8 mouse cellular contexts compared by ENCODE assay signal in genomic region chr14:78848477-78848876, GRCm38 (mm10). TPM values are rescaled to one million over a fixed set of nuclear protein-coding genes. Genes with fewer than 3 reads are reported as not detected.
DNase-seq lines count a peak whose midpoint lies in the region; ATAC-seq and TF ChIP-seq lines count a peak whose summit lies in the region.

No protein-coding gene starts in this region.

- TF ChIP-seq CTCF in cerebellum, adult 2 months (IDR thresholded peaks at IDR 0.05; ENCODE audit: borderline replicate concordance, insufficient read depth, low read depth, low read length): no peak

- no peaks in the 10 kb centered on the region for H3K36me3 ChIP-seq in liver, embryonic 11.5 days (ENCODE audit: control insufficient read depth, insufficient read depth, low read length)

- H3K4me1 ChIP-seq in cerebellum, adult 2 months (ENCODE audit: control insufficient read depth, insufficient read depth, low read length): peaks cover 4% of the 10 kb centered on the region; the same call in 1 of the 2 replicates
- H3K4me1 ChIP-seq in liver, embryonic 11.5 days (replicated peaks; ENCODE audit: control insufficient read depth, insufficient read depth, low read length): peaks cover 14% of the 10 kb centered on the region

- under 1% methylated on average over 3 of the region's 3 CpGs for WGBS in cerebellum, adult 2 months
- 8% methylated on average over 3 of the region's 3 CpGs for WGBS in liver, embryonic 11.5 days

- 0 out of 2 replicates have a peak overlapping the region, but pooled peaks have one; percentile 15 for H3K27ac ChIP-seq in cerebellum, adult 2 months (ENCODE audit: insufficient read depth, low read length)
- peak overlapping the region; percentile 75; the same call in 1 of the 2 replicates for H3K27ac ChIP-seq in liver, embryonic 11.5 days (ENCODE audit: low read depth, low read length)

- no peaks in the 10 kb centered on the region for H3K9me3 ChIP-seq in liver, embryonic 11.5 days (ENCODE audit: control insufficient read depth, low read length)

- peak overlapping the region; percentile 67 for H3K4me3 ChIP-seq in cerebellum, adult 2 months (replicated peaks; ENCODE audit: insufficient read depth, low read depth, low read length)
- H3K4me3 ChIP-seq in liver, embryonic 11.5 days (ENCODE audit: low read depth, low read length): peak overlapping the region; percentile 71

- ATAC-seq in liver, embryonic 11.5 days (replicated peaks; ENCODE audit: low FRiP score): no peak

- no peak for DNase-seq in cerebellum, adult 2 months
- no peak for DNase-seq in cerebellum, adult 11-12 months
- DNase-seq in ovary, postnatal 14 days (ENCODE audit: low spot score): peak; percentile 1
- no peak for DNase-seq in ovary, postnatal 10 days (ENCODE audit: low spot score)
- no peak for DNase-seq in liver, embryonic 11.5 days (ENCODE audit: low spot score)
- peak; percentile 26 for DNase-seq in telencephalon, adult 2 months (ENCODE audit: low read depth, low spot score)
- DNase-seq in layer of hippocampus, postnatal 25 days (ENCODE audit: extremely low spot score in 1 of 2, low spot score in 1 of 2): no peak
- no peak for DNase-seq in left cerebral cortex, adult 18-20 months (ENCODE audit: low spot score in 2 of 2)

- H3K27me3 ChIP-seq in cerebellum, adult 2 months (ENCODE audit: control insufficient read depth, insufficient read depth, low read length): no peaks in the 10 kb centered on the region
- no peaks in the 10 kb centered on the region for H3K27me3 ChIP-seq in liver, embryonic 11.5 days (replicated peaks; ENCODE audit: control insufficient read depth, insufficient read depth, low read length)

- TF ChIP-seq POLR2A in cerebellum, adult 2 months (IDR thresholded peaks at IDR 0.05; ENCODE audit: borderline replicate concordance, insufficient read depth, low read length): no peak

- H3K9ac ChIP-seq in liver, embryonic 11.5 days (ENCODE audit: low read depth, low read length): peak overlapping the region; percentile 86

- H3K4me2 ChIP-seq in liver, embryonic 11.5 days: peak overlapping the region; percentile 68

RNA-seq across cellular contexts. Expression of gene Vwa8, which starts 0.4 kb away (rescaled TPM):
- polyA plus RNA-seq in cerebellum, adult 2 months (2012; rRNA removed): 45.4 and 46.7 TPM in 2 replicates
- polyA plus RNA-seq in liver, embryonic 11.5 days (2014; fragmentation: Nextera tagmentation; extraction: Ambion mirVana): 12.6 and 13.2 TPM in 2 replicates
- total RNA-seq in layer of hippocampus, postnatal 25 days (2021): 10 to 100 TPM; 23.3 to 28.0 TPM
- 10 to 100 TPM; 33.7 to 36.3 TPM for total RNA-seq in left cerebral cortex, adult 18-20 months (2021)

Comparison
In these comparisons a context has a peak if more than half of its experiments do, and no peak if none do; other contexts are left out.
1. DNase-seq: peak in ovary, postnatal 14 days (single experiment) and telencephalon, adult 2 months (single experiment); none in cerebellum, adult 2 months (0 of 2), cerebellum, adult 11-12 months (single experiment), ovary, postnatal 10 days (single experiment), liver, embryonic 11.5 days (single experiment), layer of hippocampus, postnatal 25 days (0 of 2) and left cerebral cortex, adult 18-20 months (0 of 2).